Mouse (Mus musculus) megakaryocyte, adult 5-6 weeks (primary cell): ENCODE measurements around the gene Pdcd4. TPM values are rescaled to one million over a fixed set of nuclear protein-coding genes. Genes with fewer than 3 reads are reported as not detected.
"Not testable (repeated sequence)": the region's sequence is repeated elsewhere in the genome, so short reads cannot be mapped to it uniquely, and the experiment has no call there.

Experiments
- ATAC-seq: 2 replicates; pipeline ENCODE4 v1.8.0; 2016; ENCODE audit warnings: mild to moderate bottlenecking, inconsistent platforms; ENCODE audit not compliant: poor library complexity, severe bottlenecking
- total RNA-seq, 2 experiments: library from RNA; stranded (forward) in 1 of 2; stranded (reverse) in 1 of 2; fragments of 153-499, 151-499 nt in 1 of 2; fragments of 221-1000, 200-1000 nt in 1 of 2; gene quantifications; 2 replicates each; pipeline versions ENCODE4 v1.2.3 to v1.2.4; 2015 to 2017

Gene Pdcd4
- total RNA-seq, 2 experiments from 2014 or later, result 73.4 to 79.2 TPM

- peak; percentile 78 for ATAC-seq
Measured at GRCm38 (mm10) chr19:53943802-53944785, 52.1 kb downstream of the Pdcd4 start, which contains the start of the genes Shoc2 and Bbip1. Gene Shoc2 (plus strand): TSS chr19:53944306. Gene Bbip1 (minus strand): TSS chr19:53944627.

GRCm38 (mm10) chr19:53944786-53945169 is 52.7 kb downstream of the Pdcd4 start:
- no peak for ATAC-seq

DNA sequence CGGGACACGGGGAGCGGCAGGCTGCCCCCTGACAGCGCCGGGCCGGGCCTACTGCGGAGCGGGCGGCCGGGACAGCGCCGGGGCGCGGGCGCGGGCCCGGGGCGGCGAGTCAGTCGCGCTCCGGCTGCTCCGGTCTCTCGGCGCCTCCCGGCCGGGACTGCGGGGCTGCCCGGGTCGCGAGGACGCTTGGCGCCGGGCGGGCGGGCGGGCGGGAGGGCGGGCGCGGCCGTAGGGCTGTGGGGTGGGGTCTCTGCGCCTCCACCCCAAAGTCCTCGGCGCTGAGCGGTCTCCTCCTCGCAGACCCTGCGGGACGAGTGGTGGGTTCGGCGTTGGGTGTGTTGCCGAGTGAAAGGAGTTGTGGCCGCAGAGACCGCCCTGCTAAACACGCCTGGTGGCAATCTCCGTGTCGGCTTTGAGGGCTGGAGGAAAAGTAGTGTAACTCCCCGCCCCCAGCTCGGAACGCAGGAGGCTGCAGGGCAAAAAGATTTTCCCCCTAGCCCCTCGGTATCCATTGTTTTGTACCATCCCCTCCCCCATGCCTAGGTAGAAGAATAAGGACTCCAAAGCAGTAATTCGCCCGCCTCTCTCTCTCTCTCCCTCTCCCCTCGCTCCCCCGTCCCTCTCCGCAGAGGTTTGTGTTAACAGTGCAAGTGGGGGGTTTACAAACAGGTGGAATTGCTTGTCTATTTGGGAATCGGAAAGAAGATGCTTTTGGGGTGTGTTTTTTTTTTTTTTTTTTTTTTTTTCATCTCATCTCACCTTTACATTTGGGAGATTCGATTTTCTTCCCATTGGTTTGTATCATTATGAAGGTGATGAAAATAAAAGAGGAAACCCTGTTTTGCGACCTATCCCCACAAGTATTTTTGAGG is 53.4 kb downstream of the Pdcd4 start:
- no peak for ATAC-seq

GRCm38 (mm10) chr19:53957513-53957912 is 65.5 kb downstream of the Pdcd4 start:
- ATAC-seq, result no peak

GRCm38 (mm10) chr19:53962511-53962910 is 70.5 kb downstream of the Pdcd4 start:
- ATAC-seq, result no peak

GRCm38 (mm10) chr19:53964347-53964746 is 72.3 kb downstream of the Pdcd4 start:
- not testable (repeated sequence) for ATAC-seq

DNA sequence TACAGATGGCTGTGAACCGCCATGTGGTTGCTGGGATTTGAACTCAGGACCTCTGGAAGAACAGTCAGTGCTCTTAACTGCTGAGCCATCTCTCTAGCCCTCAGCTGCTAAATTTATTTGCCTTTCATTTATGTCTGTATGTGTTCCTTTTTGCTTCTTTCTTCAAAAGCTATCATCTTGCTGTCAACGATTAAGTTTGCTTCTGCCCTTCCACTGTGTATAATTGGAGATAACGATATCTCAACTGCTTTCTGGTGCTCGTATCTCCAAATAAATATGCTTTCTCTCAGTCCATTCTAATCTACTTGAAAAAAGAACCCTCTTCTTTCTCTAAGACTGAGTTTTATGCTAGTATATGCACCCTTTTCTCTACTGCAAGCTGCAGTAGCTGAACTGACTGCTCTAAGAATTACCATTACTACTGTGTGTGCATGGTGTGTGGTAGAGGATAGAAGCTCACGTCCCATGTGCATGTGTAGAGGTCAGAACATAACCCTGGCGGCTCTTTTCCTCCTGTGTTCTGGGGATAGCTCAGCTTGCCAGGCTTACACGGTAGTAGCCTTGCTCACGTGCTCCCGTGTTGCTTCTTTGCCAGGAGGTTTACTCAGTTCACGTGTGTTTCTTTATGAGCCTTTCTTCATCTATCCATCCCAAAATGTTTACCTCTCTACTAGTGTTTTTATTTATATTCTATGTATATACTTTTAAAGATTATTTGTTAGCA is 73.0 kb downstream of the Pdcd4 start:
- no peak for ATAC-seq

GRCm38 (mm10) chr19:53969226-53969625 is 77.2 kb downstream of the Pdcd4 start:
- ATAC-seq, result no peak

DNA sequence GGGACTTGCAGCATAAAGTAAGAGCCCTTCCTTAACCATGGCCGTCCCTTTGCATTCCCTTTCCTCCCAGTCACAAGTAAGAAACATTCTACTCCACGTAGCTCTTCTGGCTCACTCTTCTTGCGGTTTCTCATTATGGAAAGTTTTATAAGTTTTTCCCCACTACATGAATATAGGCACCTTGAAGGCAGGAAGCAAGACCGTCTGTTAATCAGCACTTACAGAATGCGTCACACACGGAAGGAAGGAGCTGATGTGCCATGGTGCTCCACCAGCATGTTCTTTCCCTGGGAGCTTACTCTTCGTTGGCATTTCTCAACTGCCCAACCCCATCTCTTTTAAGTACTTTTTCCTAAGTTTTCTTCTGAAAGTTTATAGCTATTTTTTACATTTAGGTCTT is 79.9 kb downstream of the Pdcd4 start:
- no peak for ATAC-seq

- ATAC-seq, result no peak
Measured at GRCm38 (mm10) chr19:53973656-53974055, 81.6 kb downstream of the Pdcd4 start.

Other genes starting within 250 kb of the Pdcd4 start
- not detected in 2 replicates for gene Rbm20, start 214.9 kb upstream of the Pdcd4 start, total RNA-seq (2015)
- gene Rbm20, start 214.9 kb upstream of the Pdcd4 start, total RNA-seq (2017), result 0.11 TPM in 1 of 2 replicates, not detected in the other
- 67.1 and 67.3 TPM in 2 replicates for gene Shoc2, start 52.1 kb downstream of the Pdcd4 start, total RNA-seq (2015)
- 67.6 and 70.3 TPM in 2 replicates for gene Shoc2, start 52.1 kb downstream of the Pdcd4 start, total RNA-seq (2017)
- 154 and 163 TPM in 2 replicates for gene Bbip1, start 52.4 kb downstream of the Pdcd4 start, total RNA-seq (2015)
- gene Bbip1, start 52.4 kb downstream of the Pdcd4 start, total RNA-seq (2017), result 77.1 and 79.1 TPM in 2 replicates
- not detected in 2 replicates for gene Adra2a, start 151.9 kb downstream of the Pdcd4 start, total RNA-seq (2015)
- not detected in 2 replicates for gene Adra2a, start 151.9 kb downstream of the Pdcd4 start, total RNA-seq (2017)